Mouse (Mus musculus): ENCODE measurements at regions not wholly inside any gene's neighbourhood (a gene's known extent, or its start where the extent isn't known, plus 50 kb on each side); places are given as distances from the start of the nearest gene placed in this dataset.
"Not testable (repeated sequence)": the region's sequence is repeated elsewhere in the genome, so short reads cannot be mapped to it uniquely, and the experiment has no call there.

DNA sequence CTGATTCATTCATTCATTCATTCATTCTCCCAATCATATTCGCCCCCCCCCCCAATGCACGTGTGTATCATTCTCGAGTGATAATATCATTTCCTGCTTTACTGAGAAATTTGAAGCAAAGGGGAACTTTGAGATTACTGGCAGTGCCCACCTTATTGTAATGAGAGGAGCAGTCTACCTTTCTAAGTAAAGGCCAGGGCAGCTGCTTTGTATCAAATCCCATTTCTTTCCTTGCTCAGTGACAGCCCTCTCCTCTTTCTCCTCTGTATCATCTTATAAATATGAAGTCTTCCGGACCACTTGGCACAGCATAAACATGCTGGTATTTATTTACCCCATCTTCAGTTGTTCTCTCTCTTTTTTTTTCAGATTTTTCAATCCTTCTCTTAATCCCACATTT, 139.1 kb upstream of the Tacstd2 start:
- 81% methylated on average over 4 of the region's 4 CpGs for WGBS
- H3K4me1 ChIP-seq (replicated peaks); H3K4me3 ChIP-seq; H3K9ac ChIP-seq; H3K36me3 ChIP-seq; H3K27ac ChIP-seq (ENCODE audit: poor library complexity, severe bottlenecking); H3K4me2 ChIP-seq; H3K27me3 ChIP-seq (replicated peaks); ATAC-seq (ENCODE audit: insufficient number of reproducible peaks, low FRiP score): not testable (repeated sequence)
- peaks cover 12% of the 10 kb centered on the region; the same call in 1 of the 2 replicates for H3K9me3 ChIP-seq (replicated peaks)

DNA sequence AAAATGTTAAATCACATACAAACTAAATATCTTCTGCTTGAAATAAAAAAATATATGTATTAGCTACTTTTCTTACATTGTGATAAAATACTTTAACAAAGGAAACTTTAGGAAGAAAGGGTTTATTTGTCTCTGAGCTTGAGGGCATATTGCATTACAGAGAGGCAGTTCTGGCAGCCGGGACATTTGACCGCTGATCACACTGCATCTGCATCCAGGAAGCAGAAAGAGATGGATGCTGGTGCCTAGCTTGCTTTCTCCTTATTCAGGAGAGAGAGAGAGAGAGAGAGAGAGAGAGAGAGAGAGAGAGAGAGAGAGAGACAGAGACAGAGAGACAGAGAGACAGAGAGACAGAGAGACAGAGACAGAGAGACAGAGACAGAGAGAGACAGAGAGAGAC, 137.7 kb upstream of the Tacstd2 start:
- peaks cover 12% of the 10 kb centered on the region; the same call in 1 of the 2 replicates for H3K9me3 ChIP-seq (replicated peaks)
- H3K27ac ChIP-seq (ENCODE audit: poor library complexity, severe bottlenecking); H3K4me1 ChIP-seq (replicated peaks); H3K4me2 ChIP-seq; H3K4me3 ChIP-seq; H3K27me3 ChIP-seq (replicated peaks); H3K36me3 ChIP-seq; H3K9ac ChIP-seq: not testable (repeated sequence)
- 63% methylated on average over 2 of the region's 2 CpGs for WGBS
- ATAC-seq (ENCODE audit: insufficient number of reproducible peaks, low FRiP score), result 0 out of 2 replicates have a peak, but pooled peaks have one; percentile 45

DNA sequence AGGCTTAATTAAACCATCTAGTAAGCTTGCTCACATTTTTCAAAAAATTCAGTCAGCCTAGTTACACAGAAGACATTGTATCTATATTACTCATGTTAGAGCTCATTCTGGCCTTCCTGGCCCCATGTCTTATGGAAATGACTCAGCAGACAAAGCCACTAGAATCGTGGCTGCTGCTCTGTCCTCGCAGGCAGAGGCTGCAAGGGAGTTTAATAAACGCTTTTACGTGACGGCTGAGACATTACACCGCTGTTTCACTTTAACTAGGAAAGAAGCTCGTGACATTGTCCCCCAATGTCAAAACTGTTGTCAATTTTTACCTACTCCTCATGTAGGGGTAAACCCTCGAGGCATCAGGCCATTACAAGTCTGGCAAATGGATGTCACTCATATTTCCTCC, 132.5 kb upstream of the Tacstd2 start:
- not testable (repeated sequence) for H3K9ac ChIP-seq; H3K4me1 ChIP-seq (replicated peaks); H3K27me3 ChIP-seq (replicated peaks); H3K4me2 ChIP-seq; H3K36me3 ChIP-seq; ATAC-seq (ENCODE audit: insufficient number of reproducible peaks, low FRiP score); H3K4me3 ChIP-seq; H3K27ac ChIP-seq (ENCODE audit: poor library complexity, severe bottlenecking)
- WGBS, result 73% methylated on average over 8 of the region's 8 CpGs
- peaks cover 27% of the 10 kb centered on the region for H3K9me3 ChIP-seq (replicated peaks)

DNA sequence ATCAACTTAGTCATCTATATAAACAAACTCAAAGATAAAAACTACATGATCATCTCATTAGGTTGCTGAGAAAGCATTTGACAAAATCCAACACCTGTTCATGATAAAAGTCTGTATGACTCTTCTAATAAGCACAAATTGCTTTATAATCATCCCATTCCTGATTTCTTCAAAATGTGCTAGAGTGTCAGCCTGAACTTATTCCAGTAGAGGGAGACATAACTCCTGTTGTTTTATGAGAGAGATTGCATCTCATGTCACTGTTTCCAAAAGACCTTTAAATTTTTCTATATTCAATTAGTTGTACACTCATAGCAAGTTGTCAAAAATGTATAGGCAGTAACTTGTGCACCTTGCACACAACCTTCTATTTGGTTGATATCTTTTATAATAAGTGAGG, 96.0 kb upstream of the Tacstd2 start:
- no peak for ATAC-seq (ENCODE audit: insufficient number of reproducible peaks, low FRiP score)
- H3K4me1 ChIP-seq (replicated peaks), result no peaks in the 10 kb centered on the region

DNA sequence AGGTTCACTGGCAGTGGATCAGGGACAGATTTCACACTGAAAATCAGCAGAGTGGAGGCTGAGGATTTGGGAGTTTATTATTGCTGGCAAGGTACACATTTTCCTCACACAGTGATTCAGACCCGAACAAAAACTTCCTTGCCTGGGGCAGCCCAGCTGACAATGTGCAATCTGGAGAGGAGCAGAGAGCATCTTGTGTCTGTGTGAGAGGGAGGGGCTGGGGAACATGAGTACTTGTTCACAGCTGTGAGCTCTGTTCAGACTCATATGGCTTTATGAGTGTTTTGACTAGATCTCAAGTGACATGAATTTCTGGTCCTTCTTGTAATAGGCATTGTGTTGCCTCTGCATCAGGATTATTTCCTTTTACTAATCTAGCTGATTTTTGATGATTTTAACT, 74.8 kb upstream of the Tacstd2 start:
- Histone ChIP-seq H3K9ac (no peak overlapping the region), H3K4me3 (no peak overlapping the region), H3K27ac (ENCODE audit: poor library complexity, severe bottlenecking) (no peak overlapping the region), H3K9me3 (replicated peaks) (no peaks in the 10 kb centered on the region), H3K4me1 (replicated peaks) (no peaks in the 10 kb centered on the region), H3K36me3 (no peaks in the 10 kb centered on the region), H3K27me3 (replicated peaks) (no peaks in the 10 kb centered on the region), H3K4me2 (no peak overlapping the region)
- no peak for ATAC-seq (ENCODE audit: insufficient number of reproducible peaks, low FRiP score)
- 53% methylated on average over 1 of the region's 1 CpGs for WGBS

More for the DNA sequence above, 96.0 kb upstream of the Tacstd2 start:
- no peaks in the 10 kb centered on the region for H3K9me3 ChIP-seq (replicated peaks)
- H3K4me2 ChIP-seq, result no peak overlapping the region
- H3K27me3 ChIP-seq (replicated peaks), result no peaks in the 10 kb centered on the region
- no peaks in the 10 kb centered on the region for H3K36me3 ChIP-seq
- H3K4me3 ChIP-seq, result no peak overlapping the region
- H3K27ac ChIP-seq (ENCODE audit: poor library complexity, severe bottlenecking), result no peak overlapping the region
- no peak overlapping the region for H3K9ac ChIP-seq

DNA sequence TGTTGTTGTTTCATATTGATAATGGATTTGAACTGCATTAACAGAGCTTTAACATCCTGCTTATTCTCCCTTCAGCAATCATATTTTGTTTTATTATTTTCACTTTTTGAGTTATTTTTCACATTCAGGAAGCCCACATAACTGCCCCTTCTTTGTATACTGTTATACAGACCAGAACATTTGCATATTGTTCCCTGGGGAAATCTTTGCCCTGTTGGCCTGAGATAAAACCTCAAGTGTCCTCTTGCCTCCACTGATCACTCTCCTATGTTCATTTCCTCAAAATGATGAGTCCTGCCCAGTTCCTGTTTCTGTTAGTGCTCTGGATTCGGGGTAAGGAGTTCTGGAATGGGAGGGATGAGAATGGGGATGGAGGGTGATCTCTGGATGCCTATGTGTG, 73.9 kb upstream of the Tacstd2 start:
- 40% methylated on average over 1 of the region's 1 CpGs for WGBS
- ATAC-seq (ENCODE audit: insufficient number of reproducible peaks, low FRiP score); H3K36me3 ChIP-seq; H3K4me2 ChIP-seq; H3K27ac ChIP-seq (ENCODE audit: poor library complexity, severe bottlenecking); H3K4me1 ChIP-seq (replicated peaks); H3K9ac ChIP-seq; H3K9me3 ChIP-seq (replicated peaks); H3K4me3 ChIP-seq; H3K27me3 ChIP-seq (replicated peaks): not testable (repeated sequence)

Data from heart, embryonic 12.5 days (tissue).